Mouse (Mus musculus) hindbrain, embryonic 16.5 days (tissue): Measurements from ENCODE around the gene Nckap5l. TPM values are rescaled to one million over a fixed set of nuclear protein-coding genes. Genes with fewer than 3 reads are reported as not detected.
A peak's percentile ranks its signal among the peaks of the same experiment; 100 is the strongest.

Source experiments
- ATAC-seq: fragments of 200-750 bp; cut with Nextera tagmentation; 2 replicates; pipeline ENCODE4 v1.8.0; 2017; ENCODE audit warnings: moderate TSS enrichment, moderate library complexity
- H3K27ac ChIP-seq: fragments of 300-500 bp; sonication (generic); 2 replicates; pipeline ENCODE4 v1.5.1; 2014; ENCODE audit warnings: low read depth, mild to moderate bottlenecking, control low read depth, low read length, moderate library complexity
- H3K27me3 ChIP-seq: fragments of 300-500 bp; sonication (generic); replicated peaks from 2 replicates; pipeline ENCODE4 v1.6.1; 2014; ENCODE audit warnings: low read length; ENCODE audit not compliant: control insufficient read depth, insufficient read depth
- H3K36me3 ChIP-seq: fragments of 300-500 bp; sonication (generic); 2 replicates; pipeline ENCODE4 v1.6.1; 2014; ENCODE audit warnings: mild to moderate bottlenecking, low read length, moderate library complexity, mixed read lengths; ENCODE audit not compliant: control insufficient read depth, insufficient read depth
- H3K4me1 ChIP-seq: fragments of 300-500 bp; sonication (generic); 2 replicates; pipeline ENCODE4 v1.6.1; 2014; ENCODE audit warnings: low read depth, low read length; ENCODE audit not compliant: control insufficient read depth, insufficient read depth
- H3K4me2 ChIP-seq: fragments of 300-500 bp; sonication (generic); 2 replicates; pipeline ENCODE4 v1.6.1; 2014; ENCODE audit warnings: mild to moderate bottlenecking, low read length, control low read depth, moderate library complexity
- H3K4me3 ChIP-seq: fragments of 300-500 bp; sonication (generic); 2 replicates; pipeline ENCODE4 v1.5.1; 2014; ENCODE audit warnings: mild to moderate bottlenecking, low read length, control low read depth, moderate library complexity
- H3K9ac ChIP-seq: fragments of 300-500 bp; sonication (generic); 2 replicates; pipeline ENCODE4 v1.6.1; 2014; ENCODE audit warnings: low read depth, mild to moderate bottlenecking, control low read depth, low read length, moderate library complexity
- H3K9me3 ChIP-seq: fragments of 300-500 bp; sonication (generic); 2 replicates; pipeline ENCODE4 v1.6.1; 2014; ENCODE audit warnings: mild to moderate bottlenecking, low read length, moderate library complexity; ENCODE audit not compliant: control insufficient read depth
- WGBS: fragments of 180-500 bp; shearing (Covaris S2); extraction: QIAGEN DNeasy Blood & Tissue Kit; methylation state at CpG from one replicate; pipeline ENCODE4 v1.1.7; 2014; 5-methylcytosine and 5-hydroxymethylcytosine counted together
- polyA plus RNA-seq: library from polyadenylated mRNA; unstranded; fragments of >200 nt; fragmentation: Nextera tagmentation; extraction: Ambion mirVana; gene quantifications from 2 replicates; pipeline ENCODE4 v1.2.1, GENCODE M21; 2015

The Nckap5l gene
- polyA plus RNA-seq, 1 experiment from 2014 or later = 11.6 TPM

GRCm38 (mm10) chr15:99440112-99440815, 17.3 kb downstream of the Nckap5l start:
- H3K4me2 ChIP-seq = peak overlapping the region; percentile 8; the same call in 1 of the 2 replicates
- H3K9ac ChIP-seq = no peak overlapping the region
- ATAC-seq = peak; percentile 79

GRCm38 (mm10) chr15:99438966-99439698, 18.4 kb downstream of the Nckap5l start:
- Histone ChIP-seq H3K4me1 (peaks cover 24% of the 10 kb centered on the region), H3K4me2 (no peak overlapping the region)
- 76% methylated on average over 8 of the region's 8 CpGs for WGBS

More at GRCm38 (mm10) chr15:99440112-99440815, 17.3 kb downstream of the Nckap5l start:
- Histone ChIP-seq H3K27ac (peak overlapping the region; percentile 80), H3K4me3 (no peak overlapping the region), H3K27me3 (no peaks in the 10 kb centered on the region), H3K36me3 (no peaks in the 10 kb centered on the region), H3K4me1 (peaks cover 20% of the 10 kb centered on the region), H3K9me3 (no peaks in the 10 kb centered on the region)
- WGBS = 33% methylated on average over 2 of the region's 2 CpGs

GRCm38 (mm10) chr15:99433913-99434312, 23.6 kb downstream of the Nckap5l start:
- H3K9me3 ChIP-seq = no peaks in the 10 kb centered on the region
- H3K36me3 ChIP-seq = peaks cover 4% of the 10 kb centered on the region; the same call in 1 of the 2 replicates
- no peak overlapping the region for H3K4me2 ChIP-seq
- H3K9ac ChIP-seq = no peak overlapping the region
- no peaks in the 10 kb centered on the region for H3K27me3 ChIP-seq
- no peak overlapping the region for H3K27ac ChIP-seq
- 81% methylated on average over 12 of the region's 12 CpGs for WGBS
- ATAC-seq = no peak
- H3K4me3 ChIP-seq = no peak overlapping the region
- H3K4me1 ChIP-seq = peaks cover 10% of the 10 kb centered on the region

More at GRCm38 (mm10) chr15:99438966-99439698, 18.4 kb downstream of the Nckap5l start:
- no peaks in the 10 kb centered on the region for H3K36me3 ChIP-seq
- H3K4me3 ChIP-seq = no peak overlapping the region
- H3K27me3 ChIP-seq = no peaks in the 10 kb centered on the region
- H3K9ac ChIP-seq = no peak overlapping the region
- H3K9me3 ChIP-seq = no peaks in the 10 kb centered on the region
- ATAC-seq = no peak
- H3K27ac ChIP-seq = no peak overlapping the region

- Histone ChIP-seq H3K27ac (no peak overlapping the region), H3K4me2 (no peak overlapping the region), H3K9ac (no peak overlapping the region), H3K36me3 (peaks cover 8% of the 10 kb centered on the region; the same call in 1 of the 2 replicates), H3K4me3 (no peak overlapping the region), H3K27me3 (no peaks in the 10 kb centered on the region), H3K4me1 (peaks cover 10% of the 10 kb centered on the region), H3K9me3 (no peaks in the 10 kb centered on the region)
- no peak for ATAC-seq
- WGBS = 88% methylated on average over 16 of the region's 16 CpGs
Observed at GRCm38 (mm10) chr15:99433081-99433718, 24.3 kb downstream of the Nckap5l start.

GRCm38 (mm10) chr15:99431967-99432366, 25.6 kb downstream of the Nckap5l start:
- Histone ChIP-seq H3K4me2 (no peak overlapping the region), H3K9ac (no peak overlapping the region), H3K4me1 (peaks cover 10% of the 10 kb centered on the region), H3K36me3 (peaks cover 11% of the 10 kb centered on the region; the same call in 1 of the 2 replicates), H3K4me3 (no peak overlapping the region), H3K9me3 (no peaks in the 10 kb centered on the region), H3K27me3 (no peaks in the 10 kb centered on the region), H3K27ac (no peak overlapping the region)
- WGBS = 81% methylated on average over 8 of the region's 8 CpGs
- no peak for ATAC-seq

- Histone ChIP-seq H3K4me2 (no peak overlapping the region), H3K9ac (no peak overlapping the region), H3K27me3 (no peaks in the 10 kb centered on the region), H3K9me3 (no peaks in the 10 kb centered on the region), H3K36me3 (peaks cover 12% of the 10 kb centered on the region; the same call in 1 of the 2 replicates), H3K27ac (no peak overlapping the region), H3K4me1 (peaks cover 10% of the 10 kb centered on the region), H3K4me3 (no peak overlapping the region)
- no peak for ATAC-seq
- WGBS = 76% methylated on average over 7 of the region's 7 CpGs
Observed at GRCm38 (mm10) chr15:99431504-99431903, 26.0 kb downstream of the Nckap5l start.

GRCm38 (mm10) chr15:99431063-99431462, 26.5 kb downstream of the Nckap5l start:
- H3K27me3 ChIP-seq = no peaks in the 10 kb centered on the region
- no peak overlapping the region for H3K27ac ChIP-seq
- no peak overlapping the region for H3K4me3 ChIP-seq
- H3K9ac ChIP-seq = no peak overlapping the region
- no peak overlapping the region for H3K4me2 ChIP-seq
- H3K4me1 ChIP-seq = peaks cover 9% of the 10 kb centered on the region
- ATAC-seq = no peak
- no peaks in the 10 kb centered on the region for H3K9me3 ChIP-seq
- WGBS = 85% methylated on average over 10 of the region's 10 CpGs
- H3K36me3 ChIP-seq = peaks cover 14% of the 10 kb centered on the region; the same call in 1 of the 2 replicates

- no peak overlapping the region for H3K9ac ChIP-seq
- H3K9me3 ChIP-seq = no peaks in the 10 kb centered on the region
- peaks cover 4% of the 10 kb centered on the region; the same call in 1 of the 2 replicates for H3K4me1 ChIP-seq
- peaks cover 14% of the 10 kb centered on the region; the same call in 1 of the 2 replicates for H3K36me3 ChIP-seq
- no peak overlapping the region for H3K4me2 ChIP-seq
- no peaks in the 10 kb centered on the region for H3K27me3 ChIP-seq
- H3K27ac ChIP-seq = no peak overlapping the region
- no peak for ATAC-seq
- no peak overlapping the region for H3K4me3 ChIP-seq
- 85% methylated on average over 8 of the region's 8 CpGs for WGBS
Observed at GRCm38 (mm10) chr15:99430394-99430793, 27.2 kb downstream of the Nckap5l start.

- 95% methylated on average over 9 of the region's 9 CpGs for WGBS
- no peak overlapping the region for H3K4me3 ChIP-seq
- ATAC-seq = no peak
- H3K36me3 ChIP-seq = peaks cover 22% of the 10 kb centered on the region
- no peaks in the 10 kb centered on the region for H3K27me3 ChIP-seq
- no peaks in the 10 kb centered on the region for H3K9me3 ChIP-seq
- H3K9ac ChIP-seq = no peak overlapping the region
- no peak overlapping the region for H3K27ac ChIP-seq
- peaks cover 8% of the 10 kb centered on the region for H3K4me1 ChIP-seq
- H3K4me2 ChIP-seq = no peak overlapping the region
Observed at GRCm38 (mm10) chr15:99423884-99424283, 33.7 kb downstream of the Nckap5l start.
